Comparison of ENCODE assay signal across 8 mouse cellular contexts in genomic region chr9:48538044-48538645, GRCm38 (mm10). TPM values are rescaled to one million over a fixed set of nuclear protein-coding genes. Genes with fewer than 3 reads are reported as not detected.
A peak's percentile ranks its signal among the peaks of the same experiment; 100 is the strongest.
DNase-seq lines count a peak whose midpoint lies in the region; ATAC-seq and TF ChIP-seq lines count a peak whose summit lies in the region.

No protein-coding gene starts in this region.

- no peak for ATAC-seq in embryonic facial prominence, embryonic 13.5 days (ENCODE audit: insufficient number of reproducible peaks, insufficient read depth, low FRiP score, low TSS enrichment, low read depth)
- no peak for ATAC-seq in limb, embryonic 13.5 days (ENCODE audit: low FRiP score, low read depth)

- H3K4me3 ChIP-seq in spleen, adult 2 months (ENCODE audit: extremely low read depth, insufficient read depth, insufficient read length): peak overlapping the region; percentile 28; the same call in 1 of the 2 replicates
- H3K4me3 ChIP-seq in embryonic facial prominence, embryonic 13.5 days: peak overlapping the region; percentile 34
- H3K4me3 ChIP-seq in limb, embryonic 13.5 days: peak overlapping the region; percentile 31

- 20% methylated on average over 17 of the region's 17 CpGs for WGBS in spleen, adult 2 months
- WGBS in embryonic facial prominence, embryonic 13.5 days: 2% methylated on average over 17 of the region's 17 CpGs
- 4% methylated on average over 17 of the region's 17 CpGs for WGBS in limb, embryonic 13.5 days

- H3K4me1 ChIP-seq in spleen, adult 2 months (ENCODE audit: control insufficient read depth, insufficient read depth, insufficient read length): peaks cover 1% of the 10 kb centered on the region; the same call in 1 of the 2 replicates
- peaks cover 11% of the 10 kb centered on the region for H3K4me1 ChIP-seq in embryonic facial prominence, embryonic 13.5 days
- peaks cover 11% of the 10 kb centered on the region for H3K4me1 ChIP-seq in limb, embryonic 13.5 days

- H3K27ac ChIP-seq in spleen, adult 2 months (ENCODE audit: insufficient read depth, low read length): peak overlapping the region; percentile 84
- no peak overlapping the region for H3K27ac ChIP-seq in embryonic facial prominence, embryonic 13.5 days
- H3K27ac ChIP-seq in limb, embryonic 13.5 days: no peak overlapping the region

- H3K9ac ChIP-seq in embryonic facial prominence, embryonic 13.5 days: peak overlapping the region; percentile 52
- peak overlapping the region; percentile 51; the same call in 1 of the 2 replicates for H3K9ac ChIP-seq in limb, embryonic 13.5 days

- H3K4me2 ChIP-seq in embryonic facial prominence, embryonic 13.5 days: peak overlapping the region; percentile 59
- H3K4me2 ChIP-seq in limb, embryonic 13.5 days (replicated peaks): peak overlapping the region; percentile 62

- TF ChIP-seq CTCF in spleen, adult 2 months (IDR thresholded peaks at IDR 0.05; ENCODE audit: extremely low read depth, insufficient read depth, insufficient read length, insufficient replicate concordance): no peak

- no peak for TF ChIP-seq POLR2A in spleen, adult 2 months (IDR thresholded peaks at IDR 0.05; ENCODE audit: low read depth, low read length)

- intact Hi-C loops in left cerebral cortex, postnatal 4 days (cut with DNase I): no loop called here

- no peaks in the 10 kb centered on the region for H3K27me3 ChIP-seq in spleen, adult 2 months (ENCODE audit: control insufficient read depth, insufficient read depth, low read length)
- no peaks in the 10 kb centered on the region; the same call in 1 of the 2 replicates for H3K27me3 ChIP-seq in embryonic facial prominence, embryonic 13.5 days
- peaks cover 5% of the 10 kb centered on the region; the same call in 1 of the 2 replicates for H3K27me3 ChIP-seq in limb, embryonic 13.5 days

- 0 out of 2 replicates have a peak, but pooled peaks cover 3% of the 10 kb centered on the region for H3K9me3 ChIP-seq in embryonic facial prominence, embryonic 13.5 days
- H3K9me3 ChIP-seq in limb, embryonic 13.5 days: peaks cover 19% of the 10 kb centered on the region; the same call in 1 of the 2 replicates

- no peak for DNase-seq in spleen, adult 2 months (ENCODE audit: low read depth in 1 of 2, low spot score in 2 of 2)
- no peak for DNase-seq in spleen, adult 12 weeks (ENCODE audit: low spot score)
- peak; percentile 35 for DNase-seq in retina, embryonic 14.5 days (ENCODE audit: low spot score)
- no peak for DNase-seq in adrenal gland, postnatal 10 days
- no peak for DNase-seq in left cerebral cortex, postnatal 4 days
- no peak for DNase-seq in kidney, postnatal 10 days

- H3K36me3 ChIP-seq in spleen, adult 2 months (ENCODE audit: control insufficient read depth, insufficient read depth, low read length): no peaks in the 10 kb centered on the region
- no peaks in the 10 kb centered on the region for H3K36me3 ChIP-seq in embryonic facial prominence, embryonic 13.5 days
- no peaks in the 10 kb centered on the region for H3K36me3 ChIP-seq in limb, embryonic 13.5 days

RNA-seq across cellular contexts. Expression of gene Gm5617, which starts 42.9 kb away (rescaled TPM):
- 26.5 and 34.7 TPM in 2 replicates for polyA plus RNA-seq in spleen, adult 2 months (2012; rRNA removed)
- polyA plus RNA-seq in embryonic facial prominence, embryonic 13.5 days (2015; fragmentation: Nextera tagmentation; extraction: Ambion mirVana): 36.4 and 37.1 TPM in 2 replicates
- polyA plus RNA-seq in limb, embryonic 13.5 days (2015; fragmentation: Nextera tagmentation; extraction: Ambion mirVana): 31.5 and 34.1 TPM in 2 replicates
- 10 to 100 TPM; 52.7 to 58.4 TPM for total RNA-seq in adrenal gland, postnatal 10 days (2021)
- 10 to 100 TPM in 1 of 2 experiments, 1 to 10 TPM in 1; 7.3 to 10.1 TPM for total RNA-seq in left cerebral cortex, postnatal 4 days (2021)

RNA-seq across cellular contexts. Expression of gene Rbm7, which starts 43.0 kb away (rescaled TPM):
- polyA plus RNA-seq in spleen, adult 2 months (2012; rRNA removed): 15.0 and 16.6 TPM in 2 replicates
- polyA plus RNA-seq in embryonic facial prominence, embryonic 13.5 days (2015; fragmentation: Nextera tagmentation; extraction: Ambion mirVana): 137 and 138 TPM in 2 replicates
- 130 and 136 TPM in 2 replicates for polyA plus RNA-seq in limb, embryonic 13.5 days (2015; fragmentation: Nextera tagmentation; extraction: Ambion mirVana)
- total RNA-seq in adrenal gland, postnatal 10 days (2021): 10 to 100 TPM; 64.6 to 70.9 TPM
- total RNA-seq in left cerebral cortex, postnatal 4 days (2021): 10 to 100 TPM; 39.2 to 42.9 TPM

RNA-seq across cellular contexts. Expression of gene Rexo2, which starts 57.7 kb away (rescaled TPM):
- 47.9 and 50.0 TPM in 2 replicates for polyA plus RNA-seq in spleen, adult 2 months (2012; rRNA removed)
- 106 and 114 TPM in 2 replicates for polyA plus RNA-seq in embryonic facial prominence, embryonic 13.5 days (2015; fragmentation: Nextera tagmentation; extraction: Ambion mirVana)
- 106 and 114 TPM in 2 replicates for polyA plus RNA-seq in limb, embryonic 13.5 days (2015; fragmentation: Nextera tagmentation; extraction: Ambion mirVana)
- total RNA-seq in adrenal gland, postnatal 10 days (2021): 10 to 100 TPM; 73.3 to 85.1 TPM
- total RNA-seq in left cerebral cortex, postnatal 4 days (2021): 100 to 1,000 TPM in 1 of 2 experiments, 10 to 100 TPM in 1; 92.2 to 105 TPM
